Mouse (Mus musculus) stomach, postnatal 0 days (tissue): ENCODE data around the gene 4930415O20Rik. TPM values are rescaled to one million over a fixed set of nuclear protein-coding genes. Genes with fewer than 3 reads are reported as not detected.
A peak's percentile ranks its signal among the peaks of the same experiment; 100 is the strongest.

ENCODE experiments used
- ATAC-seq: fragments of 200-750 bp; cut with Nextera tagmentation; 2 replicates; pipeline ENCODE4 v1.8.0; 2017; ENCODE audit not compliant: low FRiP score, low TSS enrichment
- DNase-seq: peaks from one replicate; pipeline ENCODE4 v3.0.0-alpha.2; 2016; ENCODE audit warnings: low spot score
- H3K27ac ChIP-seq: fragments of 300-500 bp; sonication (generic); replicated peaks from 2 replicates; pipeline ENCODE4 v1.5.1; 2014; ENCODE audit warnings: mild to moderate bottlenecking, control low read depth
- H3K27me3 ChIP-seq: fragments of 300-500 bp; sonication (generic); 2 replicates; pipeline ENCODE4 v1.6.1; 2014; ENCODE audit warnings: low read length; ENCODE audit not compliant: control insufficient read depth, insufficient read depth
- H3K36me3 ChIP-seq: fragments of 300-500 bp; sonication (generic); 2 replicates; pipeline ENCODE4 v1.6.1; 2014; ENCODE audit warnings: low read length, mixed read lengths; ENCODE audit not compliant: control insufficient read depth, insufficient read depth
- H3K4me1 ChIP-seq: fragments of 300-500 bp; sonication (generic); replicated peaks from 2 replicates; pipeline ENCODE4 v1.6.1; 2014; ENCODE audit warnings: antibody characterized with exemption; ENCODE audit not compliant: control insufficient read depth, insufficient read depth
- H3K4me2 ChIP-seq: fragments of 300-500 bp; sonication (generic); replicated peaks from 2 replicates; pipeline ENCODE4 v1.6.1; 2014; ENCODE audit warnings: low read depth, mild to moderate bottlenecking, control low read depth, moderate library complexity
- H3K4me3 ChIP-seq: fragments of 300-500 bp; sonication (generic); 2 replicates; pipeline ENCODE4 v1.5.1; 2014; ENCODE audit warnings: low read depth, low read length, control low read depth
- H3K9ac ChIP-seq: fragments of 300-500 bp; sonication (generic); 2 replicates; pipeline ENCODE4 v1.6.1; 2014; ENCODE audit warnings: mild to moderate bottlenecking, low read length, control low read depth, mixed read lengths
- H3K9me3 ChIP-seq: fragments of 300-500 bp; sonication (generic); 2 replicates; pipeline ENCODE4 v1.6.1; 2016; ENCODE audit warnings: low read length; ENCODE audit not compliant: control insufficient read depth
- CTCF ChIP-seq: IDR thresholded peaks from 2 replicates; pipeline ENCODE4 v1.5.1; 2016; ENCODE audit warnings: antibody characterized with exemption, low read depth, mild to moderate bottlenecking, moderate library complexity
- EP300 ChIP-seq: optimal IDR thresholded peaks from 2 replicates; pipeline ENCODE3; 2016; ENCODE audit warnings: antibody characterized with exemption
- whole genome bisulfite sequencing: fragments of 180-500 bp; shearing (Covaris S2); extraction: QIAGEN DNeasy Blood & Tissue Kit; methylation state at CpG from one replicate; pipeline ENCODE4 v1.1.7; 2014; 5-methylcytosine and 5-hydroxymethylcytosine counted together
- polyA plus RNA-seq: library from polyadenylated mRNA; unstranded; fragments of >200 nt; fragmentation: Nextera tagmentation; extraction: Ambion mirVana; gene quantifications from 2 replicates; pipeline ENCODE4 v1.2.1, GENCODE M21; 2015

Gene 4930415O20Rik
- polyA plus RNA-seq, 1 experiment from 2014 or later = 0.36 TPM

- H3K4me2 ChIP-seq = peak overlapping the region; percentile 71; the same call in 1 of the 2 replicates
Observed at GRCm38 (mm10) chr15:98569216-98569615, 1.6 kb upstream of the 4930415O20Rik start.

DNA sequence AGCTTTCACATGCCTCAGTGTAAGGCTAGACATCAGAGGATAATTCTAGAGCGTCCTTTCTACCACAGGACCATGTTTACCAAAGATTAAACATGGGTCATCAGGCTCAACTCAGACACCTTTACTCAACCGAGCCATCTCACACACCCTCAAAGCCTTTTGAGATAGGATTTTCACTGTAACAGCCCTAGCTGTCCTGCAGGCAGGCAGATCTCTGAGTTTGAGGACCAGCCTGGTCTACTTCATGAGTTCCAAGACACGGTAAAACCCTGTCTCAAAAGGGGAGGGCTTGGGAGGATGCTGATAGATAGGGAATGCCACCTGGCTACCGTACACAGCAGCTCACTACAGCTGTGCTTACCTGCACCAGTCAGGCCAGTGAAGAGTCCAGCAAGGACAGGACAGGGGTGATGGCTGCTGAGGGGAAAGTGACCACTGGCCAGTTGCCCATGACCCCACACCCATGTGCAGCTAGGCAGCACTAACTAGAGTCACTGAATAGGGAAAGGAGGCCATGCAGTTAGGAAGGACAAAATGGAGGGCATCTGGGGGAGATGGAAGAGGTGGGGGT is 924 bp upstream of the 4930415O20Rik start:
- Histone ChIP-seq H3K27ac (no peak overlapping the region), H3K4me2 (no peak overlapping the region), H3K9ac (no peak overlapping the region), H3K9me3 (no peaks in the 10 kb centered on the region), H3K4me3 (no peak overlapping the region), H3K36me3 (no peaks in the 10 kb centered on the region), H3K4me1 (no peaks in the 10 kb centered on the region), H3K27me3 (no peaks in the 10 kb centered on the region)
- WGBS = 69% methylated on average over 4 of the region's 4 CpGs
- no peak for TF ChIP-seq CTCF
- TF ChIP-seq EP300 = no peak
- no peak for ATAC-seq
- no peak for DNase-seq

More at GRCm38 (mm10) chr15:98569216-98569615, 1.6 kb upstream of the 4930415O20Rik start:
- Histone ChIP-seq H3K27me3 (no peaks in the 10 kb centered on the region), H3K36me3 (no peaks in the 10 kb centered on the region), H3K4me3 (no peak overlapping the region), H3K4me1 (no peaks in the 10 kb centered on the region), H3K9ac (peak overlapping the region; percentile 76), H3K27ac (no peak overlapping the region), H3K9me3 (no peaks in the 10 kb centered on the region)
- WGBS = 54% methylated on average over 7 of the region's 7 CpGs
- no peak for TF ChIP-seq EP300
- no peak for TF ChIP-seq CTCF
- DNase-seq (no peak), ATAC-seq (no peak)

- Histone ChIP-seq H3K36me3 (no peaks in the 10 kb centered on the region), H3K4me1 (no peaks in the 10 kb centered on the region), H3K4me3 (no peak overlapping the region), H3K9me3 (no peaks in the 10 kb centered on the region), H3K4me2 (no peak overlapping the region), H3K27ac (no peak overlapping the region), H3K9ac (no peak overlapping the region), H3K27me3 (no peaks in the 10 kb centered on the region)
- ATAC-seq (no peak), DNase-seq (no peak)
- WGBS = 79% methylated on average over 4 of the region's 4 CpGs
- no peak for TF ChIP-seq EP300
- TF ChIP-seq CTCF = no peak
Observed at GRCm38 (mm10) chr15:98573293-98573692, 2.5 kb downstream of the 4930415O20Rik start.

- 89% methylated on average over 2 of the region's 2 CpGs for WGBS
- Histone ChIP-seq H3K4me3 (no peak overlapping the region), H3K4me1 (no peaks in the 10 kb centered on the region), H3K9ac (no peak overlapping the region), H3K4me2 (no peak overlapping the region), H3K27ac (no peak overlapping the region), H3K36me3 (no peaks in the 10 kb centered on the region), H3K9me3 (no peaks in the 10 kb centered on the region), H3K27me3 (no peaks in the 10 kb centered on the region)
- TF ChIP-seq CTCF = no peak
- no peak for TF ChIP-seq EP300
- no peak for DNase-seq
- no peak for ATAC-seq
Observed at GRCm38 (mm10) chr15:98579310-98579709, 8.5 kb downstream of the 4930415O20Rik start.

- no peaks in the 10 kb centered on the region for H3K36me3 ChIP-seq
- ATAC-seq (peak; percentile 69), DNase-seq (peak; percentile 84)
- no peaks in the 10 kb centered on the region for H3K4me1 ChIP-seq
- TF ChIP-seq CTCF = peak; percentile 97
- no peak for TF ChIP-seq EP300
- WGBS = 40% methylated on average over 5 of the region's 5 CpGs
- H3K4me2 ChIP-seq = no peak overlapping the region
- H3K27me3 ChIP-seq = no peaks in the 10 kb centered on the region
- no peak overlapping the region for H3K27ac ChIP-seq
- H3K4me3 ChIP-seq = no peak overlapping the region
- H3K9ac ChIP-seq = no peak overlapping the region
- no peaks in the 10 kb centered on the region for H3K9me3 ChIP-seq
Observed at GRCm38 (mm10) chr15:98579795-98580464, 9.1 kb downstream of the 4930415O20Rik start.

DNA sequence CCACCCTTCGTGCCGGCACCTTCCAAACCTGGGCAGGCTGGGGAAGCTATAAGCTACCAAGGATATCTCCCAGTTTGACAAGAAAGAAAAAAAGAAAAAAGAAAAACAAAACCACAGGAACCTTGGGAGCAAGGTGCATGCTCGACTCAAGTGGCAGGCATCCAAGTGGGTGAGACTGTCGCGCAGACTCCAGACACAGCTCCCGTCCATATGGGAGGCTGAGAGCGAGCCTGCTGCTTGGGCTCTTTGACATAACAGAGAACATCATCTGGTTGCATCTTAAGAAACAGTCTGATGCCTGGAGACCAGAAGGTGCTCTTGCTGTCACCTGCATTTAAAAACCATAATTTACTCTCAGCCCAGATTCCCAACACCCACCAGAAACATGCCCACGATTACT is 11.6 kb downstream of the 4930415O20Rik start:
- Histone ChIP-seq H3K27me3 (no peaks in the 10 kb centered on the region), H3K36me3 (no peaks in the 10 kb centered on the region), H3K4me3 (no peak overlapping the region), H3K27ac (0 out of 2 replicates have a peak overlapping the region, but pooled peaks have one; percentile 4), H3K9me3 (no peaks in the 10 kb centered on the region), H3K4me1 (no peaks in the 10 kb centered on the region), H3K9ac (no peak overlapping the region), H3K4me2 (no peak overlapping the region)
- no peak for TF ChIP-seq CTCF
- TF ChIP-seq EP300 = no peak
- WGBS = 50% methylated on average over 8 of the region's 8 CpGs
- DNase-seq (peak; percentile 83), ATAC-seq (peak; percentile 53)
